Mouse (Mus musculus) cerebellum, adult 11-12 months (tissue): ENCODE data around the gene Selenbp1.
"Not testable (repeated sequence)": the region's sequence is repeated elsewhere in the genome, so short reads cannot be mapped to it uniquely, and the experiment has no call there.

Experiments used
- DNase-seq: peaks from one replicate; pipeline ENCODE4 v3.0.0; 2022

Selenbp1 gene

GRCm38 (mm10) chr3:94932809-94933564 lies at the start of gene Selenbp1:
Gene Selenbp1, plus strand, starts transcription at chr3:94933056.
- DNase-seq, result peak; percentile 19

GRCm38 (mm10) chr3:94886316-94887224 lies 46.3 kb upstream of the Selenbp1 start, which contains the start of gene Psmb4:
Gene Psmb4, minus strand, starts transcription at chr3:94886961.
- peak; percentile 81 for DNase-seq

DNA sequence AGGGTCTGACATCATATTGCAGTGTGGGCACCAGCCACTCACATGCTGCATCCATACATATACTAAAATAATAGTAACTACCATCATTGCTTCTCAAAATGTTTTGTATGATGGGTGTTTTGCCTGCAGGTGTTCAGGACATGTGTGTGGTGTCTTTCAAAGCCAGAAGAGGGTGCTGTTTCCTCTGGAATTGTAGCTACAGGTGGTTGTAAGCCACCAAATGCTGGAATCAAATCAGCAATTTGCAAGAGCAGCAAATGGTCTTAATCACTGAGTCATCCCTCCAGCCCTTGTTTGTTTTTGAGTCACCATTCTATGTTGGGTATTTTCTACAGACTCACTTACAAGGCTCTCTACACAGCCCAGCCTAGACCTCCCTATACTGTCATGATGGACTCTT lies 44.3 kb upstream of the Selenbp1 start:
- DNase-seq, result no peak

- no peak for DNase-seq
These were observed 38.8 kb upstream of the Selenbp1 start for GRCm38 (mm10) chr3:94894076-94894475.

- DNase-seq, result no peak
These were observed 30.1 kb upstream of the Selenbp1 start for GRCm38 (mm10) chr3:94902747-94903146.

DNA sequence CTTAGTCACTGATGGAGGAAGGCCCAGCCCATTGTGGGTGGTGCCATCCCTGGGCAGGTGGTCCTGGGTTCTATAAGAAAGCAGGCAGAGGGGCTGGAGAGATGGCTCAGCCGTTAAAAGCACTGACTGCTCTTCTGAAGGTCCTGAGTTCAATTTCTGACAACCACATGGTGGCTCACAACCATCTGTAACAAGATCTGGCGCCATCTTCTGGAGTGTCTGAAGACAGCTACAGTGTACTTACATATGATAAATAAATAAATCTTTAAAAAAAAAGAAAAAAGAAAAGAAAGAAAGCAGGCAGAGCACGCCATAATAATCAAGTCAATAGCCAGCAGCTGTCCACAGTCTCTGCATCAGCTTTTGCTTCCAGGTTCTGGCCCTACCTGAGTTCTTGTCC lies 28.1 kb upstream of the Selenbp1 start:
- DNase-seq, result not testable (repeated sequence)

GRCm38 (mm10) chr3:94906482-94906881 lies 26.4 kb upstream of the Selenbp1 start:
- DNase-seq, result no peak

DNA sequence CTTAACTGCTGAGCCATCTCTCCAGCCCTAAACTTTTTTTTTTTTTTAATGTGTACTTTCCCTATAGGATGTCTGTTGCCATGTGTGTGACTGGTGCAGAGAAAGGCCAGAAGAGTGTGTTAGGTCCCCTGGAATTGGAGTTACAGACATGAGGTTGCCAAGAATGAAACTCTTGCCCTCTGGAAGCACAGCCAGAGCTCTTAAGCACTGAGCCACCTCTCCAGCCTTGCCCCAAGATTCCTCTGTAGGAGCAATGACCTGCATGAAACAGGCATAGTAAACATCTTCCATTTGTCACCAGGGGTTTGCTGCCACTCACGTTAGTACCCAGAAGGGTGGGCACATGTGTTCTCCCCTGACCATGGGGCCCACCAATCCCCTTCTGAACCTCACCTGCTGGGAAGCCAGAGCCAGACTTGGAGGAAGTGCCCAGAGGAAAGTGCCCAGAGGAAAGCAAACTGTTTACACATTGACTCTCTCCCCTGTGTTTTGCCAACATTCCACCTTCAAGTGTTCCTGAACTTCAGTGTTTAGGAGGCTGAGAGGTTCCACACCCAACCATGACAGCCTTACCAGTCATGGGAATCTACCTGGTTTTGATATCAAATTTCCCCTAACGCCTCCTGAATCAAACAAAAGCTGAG lies 21.7 kb upstream of the Selenbp1 start:
- DNase-seq, result no peak

DNA sequence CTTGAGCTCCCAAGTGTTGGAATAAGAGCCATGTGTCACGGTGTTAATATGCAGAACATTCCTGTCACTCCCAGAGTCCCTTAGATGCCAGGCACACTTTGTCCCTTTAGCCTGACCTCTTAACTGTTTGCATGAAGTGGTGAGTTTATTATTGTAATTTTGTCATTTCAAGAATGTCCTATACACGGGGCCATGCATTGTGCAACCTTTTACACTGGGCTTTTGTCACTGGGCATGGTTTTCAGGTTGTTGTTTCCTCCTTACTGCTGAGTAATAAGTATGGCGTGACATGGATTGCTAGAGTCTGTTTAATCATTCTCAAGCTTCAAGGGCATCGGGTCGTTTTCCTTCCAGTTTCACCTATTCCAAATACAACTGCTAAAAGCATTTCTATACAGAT lies 19.1 kb upstream of the Selenbp1 start:
- no peak for DNase-seq

- no peak for DNase-seq
These were observed 16.7 kb upstream of the Selenbp1 start for GRCm38 (mm10) chr3:94915903-94916741.

- DNase-seq, result no peak
These were observed 15.0 kb upstream of the Selenbp1 start for GRCm38 (mm10) chr3:94917816-94918361.

- DNase-seq, result no peak
These were observed 14.0 kb upstream of the Selenbp1 start for GRCm38 (mm10) chr3:94918845-94919244.

DNA sequence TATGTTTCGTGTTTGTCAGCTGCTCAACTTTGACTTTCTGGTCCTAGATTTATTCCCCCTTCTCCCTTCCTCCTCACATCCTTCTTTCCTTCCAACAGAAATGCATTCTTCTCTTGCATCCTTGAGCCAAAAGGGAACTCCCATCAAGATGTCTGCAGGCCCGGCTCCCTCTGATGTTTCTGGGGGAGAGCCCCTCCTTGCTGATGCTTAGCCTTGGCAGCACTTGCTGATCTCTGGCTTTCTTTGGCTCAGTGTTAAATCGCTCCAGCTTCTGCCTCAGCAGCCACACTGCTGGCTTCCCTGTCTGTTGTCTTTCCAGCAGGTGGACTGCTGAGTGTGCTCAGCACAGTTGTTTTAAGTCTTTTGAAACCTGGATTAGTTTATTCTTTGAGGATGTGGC lies 11.8 kb upstream of the Selenbp1 start:
- DNase-seq, result no peak

DNA sequence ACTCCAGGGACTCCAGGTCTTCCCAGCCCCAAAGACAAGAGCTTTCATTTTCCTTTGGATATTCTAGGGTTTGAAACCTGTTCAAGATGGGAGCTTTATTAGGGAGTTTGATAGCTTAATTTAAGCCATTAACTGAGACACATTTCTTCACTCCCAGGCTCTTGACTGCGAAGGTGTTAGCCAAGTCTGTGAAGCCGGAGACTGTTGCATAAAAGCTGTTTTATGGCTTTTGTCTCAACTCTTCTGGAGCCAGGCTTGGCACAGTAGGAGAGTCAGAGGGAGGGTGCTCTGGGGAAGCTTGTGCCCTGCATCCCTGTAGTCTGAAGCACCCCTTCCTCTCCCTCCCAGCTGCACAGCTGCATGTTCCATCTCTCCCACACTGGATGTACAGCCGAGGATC lies 10.5 kb upstream of the Selenbp1 start:
- no peak for DNase-seq

DNA sequence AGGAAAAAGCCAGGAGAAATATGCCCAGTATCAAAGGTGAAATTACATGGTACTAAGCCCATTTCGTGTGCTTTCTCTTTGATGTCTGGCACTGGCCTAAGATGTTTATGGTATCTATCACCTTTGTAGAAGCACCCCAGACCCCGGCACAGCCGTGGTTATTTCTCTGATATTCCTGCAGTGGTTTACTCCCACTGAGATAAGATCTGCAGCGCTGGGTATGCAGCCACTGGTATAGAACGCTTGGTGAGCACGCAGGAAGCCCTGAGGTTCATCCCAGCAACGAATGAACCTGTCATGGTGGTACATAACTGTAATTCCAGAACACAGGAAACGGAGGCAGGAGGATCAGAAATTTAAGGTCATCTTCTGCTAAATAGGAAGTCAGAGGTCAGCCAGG lies 8.2 kb upstream of the Selenbp1 start:
- no peak for DNase-seq

DNA sequence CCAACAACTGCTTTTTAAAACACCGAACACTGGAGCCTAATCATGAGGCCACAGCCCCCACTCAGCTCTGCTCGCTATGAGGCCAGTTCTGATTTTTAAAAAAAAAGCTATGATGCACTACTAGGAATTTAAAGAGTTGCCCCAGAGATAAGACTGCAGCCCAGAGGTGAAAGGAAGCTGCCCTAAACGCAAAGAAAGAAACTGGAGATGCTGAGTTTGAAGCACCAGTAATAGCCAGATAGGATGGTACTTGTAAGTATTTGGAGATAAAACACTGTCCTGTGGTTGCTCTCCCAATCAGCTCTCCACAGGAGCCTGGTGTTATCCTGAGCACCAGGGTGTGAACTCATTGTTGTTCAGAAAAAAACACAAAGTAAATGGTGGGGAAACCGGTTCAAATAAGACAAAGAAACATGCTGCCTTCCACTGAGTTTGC lies 6.5 kb upstream of the Selenbp1 start:
- not testable (repeated sequence) for DNase-seq

DNA sequence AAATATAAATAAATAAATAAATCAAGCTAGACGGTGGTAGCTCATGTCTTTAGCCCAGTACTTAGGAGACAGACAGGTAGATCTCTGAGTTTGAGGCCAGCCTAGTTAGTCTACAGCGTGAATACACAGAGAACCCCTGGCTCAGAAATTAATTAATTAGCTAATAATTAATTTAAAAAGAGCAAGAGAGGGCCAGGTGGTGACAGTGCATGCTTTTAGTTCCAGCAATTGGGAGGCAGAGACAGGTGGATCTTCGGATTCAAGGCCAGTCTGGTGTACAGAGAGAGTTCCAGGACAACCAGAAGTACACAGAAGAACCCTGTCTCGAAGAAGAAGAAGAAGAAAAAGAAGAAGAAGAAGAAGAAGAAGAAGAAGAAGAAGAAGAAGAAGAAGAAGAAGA lies 3.9 kb upstream of the Selenbp1 start:
- DNase-seq, result not testable (repeated sequence)

GRCm38 (mm10) chr3:94930386-94931266 lies 2.2 kb upstream of the Selenbp1 start:
- DNase-seq, result not testable (repeated sequence)

DNA sequence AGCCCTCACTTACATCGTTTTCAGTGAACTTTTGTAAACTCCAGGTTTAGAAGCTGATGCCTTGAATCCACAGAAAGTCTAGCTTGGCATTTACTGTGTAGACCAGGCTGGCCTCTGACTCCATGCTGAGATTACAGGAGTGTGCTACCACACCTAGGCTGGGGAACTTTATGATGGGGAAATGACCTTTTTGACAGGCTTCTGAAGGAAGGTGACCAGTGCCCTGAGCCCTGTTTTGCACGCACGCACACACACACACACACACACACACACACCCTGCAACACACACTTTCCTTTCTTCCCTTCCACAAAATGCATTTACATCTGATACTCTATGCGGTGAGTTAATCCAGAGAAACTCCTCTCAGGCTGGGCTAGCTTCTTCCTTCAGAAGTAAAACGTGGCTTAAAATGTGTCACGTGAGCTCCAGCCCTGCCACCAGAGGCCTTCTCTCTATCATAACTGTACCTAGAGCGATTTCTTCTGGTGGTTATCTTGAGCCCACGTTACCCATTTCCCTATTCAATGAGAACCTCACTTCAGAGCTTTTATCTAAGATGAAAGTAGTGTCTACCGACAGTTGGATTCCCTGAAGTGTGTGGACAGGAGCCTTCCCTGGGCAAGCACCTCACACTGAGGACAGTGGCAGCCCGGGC lies 1.3 kb upstream of the Selenbp1 start:
- DNase-seq, result not testable (repeated sequence)

- DNase-seq, result not testable (repeated sequence)
These were observed 577 bp upstream of the Selenbp1 start for GRCm38 (mm10) chr3:94932279-94932678.
